Mouse (Mus musculus): Measurements from ENCODE around the gene Cdc42bpg. TPM values are rescaled to one million over a fixed set of nuclear protein-coding genes. Genes with fewer than 3 reads are reported as not detected.
"Not testable (repeated sequence)": the region's sequence is repeated elsewhere in the genome, so short reads cannot be mapped to it uniquely, and the experiment has no call there.

Gene Cdc42bpg
- polyA plus RNA-seq, 2 experiments from 2014 or later = 0.07 to 0.13 TPM

DNA sequence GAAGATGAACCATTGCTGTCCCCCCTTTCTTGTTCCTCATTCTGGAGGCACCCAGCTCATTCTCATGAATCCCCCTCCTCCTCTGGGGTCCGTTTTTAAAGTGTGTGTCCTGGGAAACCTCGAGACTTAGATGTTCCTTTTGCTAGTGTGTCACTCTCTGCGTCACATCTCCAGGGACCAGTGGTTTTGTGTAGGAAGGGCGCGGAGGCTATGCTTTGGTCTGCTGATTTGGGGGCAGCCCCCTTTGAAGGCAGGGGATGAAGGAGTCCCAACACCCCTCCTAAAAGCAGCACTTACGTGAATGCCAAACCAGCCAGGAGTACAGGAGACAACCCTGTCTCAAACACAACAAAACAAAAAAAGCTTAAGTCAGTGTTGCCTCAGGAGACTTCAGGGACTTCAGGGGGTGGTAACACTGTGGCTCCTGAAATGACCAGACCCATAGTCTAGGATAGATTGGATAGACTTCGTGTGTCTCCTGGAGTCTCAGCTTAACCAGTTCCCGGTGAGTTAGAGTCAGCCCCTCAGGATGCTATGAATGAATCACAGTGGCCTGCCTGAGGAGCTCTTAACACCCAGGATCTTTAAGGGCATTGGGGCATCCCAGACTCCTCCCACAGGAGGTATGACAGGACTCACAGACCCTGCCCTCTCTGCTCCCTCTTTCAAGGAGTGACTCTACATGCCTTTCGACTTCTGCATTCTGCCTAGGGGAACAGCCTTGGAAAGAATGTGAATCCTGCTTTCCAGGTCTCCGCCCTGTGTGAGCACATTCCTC, 28.4 kb upstream of the Cdc42bpg start:
- ATAC-seq = no peak

DNA sequence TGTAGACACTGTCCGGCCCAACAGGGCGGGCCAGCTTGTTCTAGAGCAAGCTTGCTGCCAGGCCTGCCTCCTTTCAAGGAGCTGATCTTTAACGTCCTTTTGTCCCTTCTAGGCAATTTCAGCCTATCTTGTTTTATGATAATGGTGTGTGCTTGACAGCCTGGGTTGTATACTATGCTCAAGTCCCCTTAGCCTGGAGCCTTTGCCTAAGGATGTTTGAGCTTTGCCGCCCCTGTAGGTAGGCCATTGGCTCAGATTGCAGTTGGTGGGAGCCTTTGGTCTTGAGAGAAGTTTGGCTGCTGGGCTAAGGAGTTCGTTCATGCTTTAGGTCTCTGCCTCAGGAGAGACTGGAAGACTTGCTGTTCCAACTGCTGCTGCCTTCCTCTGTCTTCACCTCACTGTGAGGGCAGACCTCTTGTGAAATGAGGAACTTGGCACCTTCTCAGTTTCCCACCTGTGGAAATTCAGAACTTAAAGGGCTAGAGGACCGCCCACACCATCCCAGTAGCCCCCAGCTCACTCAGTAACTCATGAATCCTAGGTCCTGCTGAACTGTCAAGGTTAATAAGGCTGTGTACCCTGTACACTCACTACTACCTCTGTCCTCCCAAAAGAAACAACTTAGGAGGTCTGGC, 27.7 kb upstream of the Cdc42bpg start:
- no peak for ATAC-seq

DNA sequence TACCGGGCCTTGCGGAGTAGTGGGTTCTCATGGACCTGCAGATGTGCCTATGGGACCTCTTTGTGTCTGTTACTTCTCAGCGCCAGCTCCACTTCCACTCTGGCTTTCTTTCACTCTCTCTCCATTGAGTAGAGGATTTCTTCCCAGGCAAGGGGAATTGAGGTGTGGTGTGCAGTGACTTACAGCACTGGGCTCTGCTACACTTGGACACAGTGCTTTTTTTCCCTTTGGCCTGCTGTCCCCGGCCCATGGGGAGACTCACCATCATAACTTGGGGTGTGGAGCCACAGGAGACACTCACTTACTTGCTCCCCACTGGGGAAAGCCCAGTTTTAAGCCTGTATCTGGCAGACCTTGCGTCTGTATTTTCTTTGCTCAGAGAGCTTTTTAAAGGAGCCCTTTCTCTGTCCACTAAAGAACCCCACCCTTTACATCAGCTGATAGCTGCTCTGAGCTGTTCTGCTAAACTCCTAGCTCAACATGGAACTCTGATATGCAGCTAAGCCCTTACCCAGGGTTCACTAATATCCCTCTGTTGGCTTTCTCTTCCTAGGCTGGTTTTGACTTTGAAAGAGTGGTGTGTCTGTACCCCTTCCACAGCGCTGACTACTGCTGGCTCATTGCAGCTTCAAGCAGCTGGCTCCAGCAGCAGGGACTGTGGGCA, 26.6 kb upstream of the Cdc42bpg start:
- no peak for ATAC-seq

DNA sequence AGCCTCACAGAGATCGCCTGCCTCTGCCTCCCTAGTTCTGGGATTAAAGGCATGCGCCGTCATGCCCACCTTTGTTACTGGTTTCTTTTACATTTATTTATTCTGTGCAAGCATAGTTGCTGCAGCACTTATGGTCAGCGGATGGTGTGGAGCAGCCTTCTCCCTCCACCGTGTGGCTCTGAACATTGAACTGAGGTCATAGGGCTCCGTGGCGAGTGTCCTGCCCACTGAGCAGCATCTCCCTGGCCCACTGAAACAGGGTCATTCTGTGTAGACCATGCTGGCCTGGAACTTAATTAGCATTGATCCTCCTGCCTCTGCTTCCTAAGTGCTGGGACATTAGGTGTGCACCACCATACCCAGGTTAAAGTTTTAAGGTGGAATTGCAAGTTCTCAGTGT, 25.7 kb upstream of the Cdc42bpg start:
- no peak for ATAC-seq

DNA sequence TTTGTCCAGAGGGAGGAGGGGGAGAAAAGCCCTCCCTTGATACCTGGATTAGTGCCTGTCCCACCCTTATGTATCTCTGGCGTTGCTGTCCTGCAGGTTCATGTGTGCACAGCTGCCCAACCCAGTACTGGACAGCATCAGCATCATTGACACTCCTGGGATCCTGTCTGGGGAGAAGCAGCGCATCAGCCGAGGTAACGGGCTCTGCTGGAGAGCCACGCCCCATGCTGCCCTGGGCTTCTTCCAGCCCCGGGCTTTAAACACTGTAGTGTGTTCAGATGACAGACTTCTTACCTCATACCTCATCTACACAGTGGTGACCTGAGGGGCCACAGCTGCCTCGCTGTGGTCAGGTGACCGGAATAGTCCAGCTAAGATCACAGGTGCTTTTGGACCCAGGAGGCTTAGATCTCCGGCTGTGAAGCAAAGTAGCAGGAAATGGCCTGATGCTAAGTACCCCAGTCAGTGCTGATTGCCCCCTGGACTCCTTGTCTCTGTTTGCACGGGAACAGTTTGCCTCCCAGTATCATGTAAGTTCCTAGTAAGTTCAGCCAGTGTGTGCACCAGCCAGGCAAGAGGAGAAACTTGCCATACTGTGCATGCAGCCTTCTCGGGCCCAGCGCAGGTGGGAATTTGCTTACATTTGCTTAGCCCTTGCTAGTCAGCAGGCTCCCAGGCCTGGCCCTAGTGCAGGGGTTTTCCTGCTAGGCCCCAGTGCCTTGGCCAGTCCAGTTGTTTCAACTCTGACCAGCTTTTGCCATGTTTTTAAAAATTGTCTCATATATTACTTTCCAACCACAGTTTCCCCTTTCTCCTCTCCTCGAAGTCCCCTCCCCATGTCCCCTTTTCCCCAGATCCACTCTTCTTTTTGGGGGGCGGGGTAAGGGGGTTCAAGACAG, 24.9 kb upstream of the Cdc42bpg start:
- no peak for ATAC-seq

DNA sequence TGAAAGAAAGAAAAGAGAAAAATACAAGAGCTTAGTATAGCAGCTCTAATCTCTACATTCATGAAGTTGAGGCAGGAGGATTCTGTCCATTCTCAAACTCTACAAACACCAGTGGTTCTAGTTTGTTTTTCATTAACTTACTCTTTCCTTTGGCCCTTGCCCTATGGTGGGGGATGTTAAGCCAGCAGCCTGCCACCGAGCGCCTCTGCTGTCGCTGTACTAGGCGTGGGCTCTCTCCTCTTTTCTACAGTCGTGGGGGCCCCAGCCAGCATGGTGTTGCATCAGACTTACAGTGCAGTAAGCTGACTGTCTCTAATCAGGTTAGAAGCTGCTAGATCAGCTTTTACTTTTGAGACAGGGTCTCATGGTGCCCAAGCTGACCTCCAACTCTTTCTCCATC, 23.3 kb upstream of the Cdc42bpg start:
- ATAC-seq = no peak

DNA sequence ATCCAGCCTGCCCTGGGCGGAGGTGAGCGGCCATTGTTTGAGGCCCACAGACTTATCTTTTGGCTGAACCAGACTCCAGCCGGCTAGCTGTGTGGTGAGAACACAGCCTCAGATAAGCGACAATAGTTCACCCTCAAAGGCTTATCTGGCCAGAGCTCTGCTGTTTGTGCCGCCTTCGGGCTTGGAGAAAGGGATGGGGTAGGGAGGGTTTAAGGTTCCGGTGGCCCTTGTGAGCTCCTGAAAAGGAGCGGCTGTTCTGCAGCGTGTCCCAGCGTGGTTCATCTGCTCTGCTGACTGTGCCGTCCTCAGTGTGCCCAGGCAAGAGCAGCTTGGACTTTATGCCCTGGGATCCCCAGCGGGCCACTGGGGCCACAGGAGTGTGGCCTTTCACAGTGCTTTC, 21.8 kb upstream of the Cdc42bpg start:
- ATAC-seq = no peak

DNA sequence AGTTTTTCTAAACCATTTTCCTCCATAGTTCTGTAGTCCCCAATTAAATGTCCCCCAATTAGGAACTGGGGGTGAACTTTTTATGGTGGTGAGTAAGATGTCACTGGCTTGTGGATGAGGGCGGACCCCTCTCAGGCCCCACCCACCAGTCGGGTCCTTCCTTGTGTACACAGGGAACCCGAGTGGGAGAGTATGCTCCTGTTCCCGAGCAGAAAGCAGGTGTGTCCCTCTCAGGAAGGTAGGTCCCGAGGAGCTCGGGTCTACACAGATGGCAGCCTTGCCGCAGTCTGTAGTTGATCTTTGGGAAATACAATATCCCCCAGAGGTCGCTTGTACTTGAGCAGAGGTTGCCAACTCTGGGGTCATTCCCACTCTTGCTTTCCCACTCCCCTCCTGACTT, 21.0 kb upstream of the Cdc42bpg start:
- no peak for ATAC-seq

DNA sequence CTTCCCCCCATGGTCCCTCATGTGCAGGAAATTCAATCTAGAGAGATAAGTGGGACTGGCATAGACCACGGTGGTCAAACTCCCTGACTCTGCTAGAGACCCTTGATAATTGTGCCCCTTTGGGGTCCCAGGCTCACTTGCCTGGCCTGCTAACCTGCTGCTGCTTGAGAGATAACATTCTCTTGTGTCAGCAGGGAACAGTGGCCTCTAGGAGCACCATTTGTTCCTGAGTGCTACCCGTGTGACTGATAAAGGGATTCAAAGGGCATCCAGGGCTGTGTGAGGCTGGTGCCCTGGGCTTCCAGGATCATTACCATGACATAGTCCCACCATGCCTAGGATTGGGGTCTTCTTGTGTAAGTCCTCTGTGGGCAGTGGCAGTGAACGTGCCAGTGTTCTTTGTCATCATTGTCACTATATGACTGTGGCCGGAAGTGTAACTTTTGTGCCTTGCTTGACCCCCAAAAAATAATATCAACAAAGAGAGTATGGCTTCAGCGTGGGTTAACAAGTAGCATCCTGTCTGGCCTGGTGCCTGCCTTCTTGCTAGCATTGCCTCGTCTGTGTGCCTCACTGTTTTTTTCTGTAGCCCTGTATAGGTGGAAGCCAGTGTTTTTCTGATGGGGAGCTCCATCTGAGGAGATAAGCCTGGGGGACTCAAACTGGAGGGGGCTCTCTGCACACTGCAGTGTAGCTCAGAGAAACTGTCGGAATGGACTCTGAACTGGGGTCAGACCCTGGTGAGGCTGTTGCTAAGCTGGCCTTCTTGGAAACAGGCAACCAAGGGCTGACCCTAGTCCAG, 20.4 kb upstream of the Cdc42bpg start:
- no peak for ATAC-seq

DNA sequence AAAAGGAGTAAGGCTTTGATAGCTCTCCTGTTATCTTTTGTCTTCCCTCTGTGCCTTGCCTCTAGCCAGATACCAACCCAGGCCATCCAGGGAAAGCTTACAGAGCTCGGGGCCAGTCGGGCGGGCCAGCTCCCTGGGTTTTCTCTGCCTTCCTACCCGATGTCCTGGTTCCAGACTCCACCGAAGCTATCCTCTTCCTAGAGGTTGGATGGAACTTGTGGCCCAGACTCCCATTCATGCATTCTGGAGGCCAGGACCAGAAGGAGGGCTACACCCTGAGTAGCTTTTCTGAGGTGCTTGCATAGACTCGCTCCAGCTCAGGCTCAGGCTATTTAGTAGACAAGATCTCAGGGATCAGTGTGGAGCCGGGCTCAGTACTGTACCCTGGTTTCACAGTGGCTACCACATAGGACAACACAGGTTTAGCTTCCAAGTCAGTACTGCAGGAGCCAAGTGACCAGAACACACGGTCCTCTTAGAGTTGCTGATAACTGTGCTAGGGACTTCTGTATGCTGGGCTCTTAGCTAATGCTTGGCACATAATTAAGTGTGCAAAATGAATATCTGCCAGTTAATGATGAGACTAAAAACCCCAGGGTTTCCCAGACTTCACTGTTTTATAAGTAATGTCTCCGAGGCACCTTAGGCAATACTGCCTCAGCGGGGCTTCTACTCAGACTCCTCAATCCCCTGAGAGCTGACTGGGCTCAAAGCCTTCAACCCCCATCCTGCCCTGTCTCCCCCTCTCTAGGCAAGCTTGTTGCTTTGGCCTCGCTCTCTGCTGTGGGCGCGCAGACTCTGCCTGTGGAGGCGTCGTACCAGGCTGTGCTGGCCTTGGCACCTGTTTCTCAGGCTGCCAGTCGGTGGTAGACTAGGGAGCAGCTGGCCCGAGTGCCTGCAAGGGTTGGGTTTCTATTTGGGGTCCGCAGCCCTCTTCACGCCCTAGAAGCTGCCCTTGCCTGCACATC, 19.5 kb upstream of the Cdc42bpg start:
- ATAC-seq = no peak

DNA sequence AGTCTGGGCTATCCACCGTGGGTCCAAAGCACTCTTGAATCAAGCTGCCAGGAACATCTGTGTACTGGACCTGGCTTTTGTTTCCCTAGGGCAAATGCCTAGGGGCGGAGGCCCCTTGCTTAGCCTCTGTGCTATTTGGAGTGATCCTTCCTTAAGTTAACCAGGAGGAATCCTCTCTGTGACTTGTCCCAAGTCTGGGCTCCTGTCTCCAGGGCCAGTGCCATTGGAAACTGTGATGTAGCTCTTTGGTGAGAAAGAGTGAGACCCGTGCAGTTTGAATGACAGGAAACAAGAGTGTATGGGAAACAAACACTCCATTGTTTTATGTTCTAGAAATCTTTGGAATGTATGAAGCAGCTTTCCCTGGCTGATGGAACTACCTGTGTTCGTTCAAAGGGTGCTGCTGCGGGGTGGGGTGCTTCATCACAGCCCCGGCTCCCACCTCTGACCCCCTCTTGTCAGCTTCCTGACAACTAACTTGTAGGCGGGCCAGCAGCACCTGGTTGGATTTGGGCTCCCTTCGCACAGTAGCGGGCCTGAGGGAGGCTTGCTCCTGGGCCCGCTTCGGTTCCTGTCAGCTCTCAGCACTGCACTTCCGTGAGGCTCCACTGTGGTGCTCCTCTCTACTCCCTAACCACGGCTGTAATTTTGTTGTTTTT, 17.9 kb upstream of the Cdc42bpg start:
- no peak for ATAC-seq

DNA sequence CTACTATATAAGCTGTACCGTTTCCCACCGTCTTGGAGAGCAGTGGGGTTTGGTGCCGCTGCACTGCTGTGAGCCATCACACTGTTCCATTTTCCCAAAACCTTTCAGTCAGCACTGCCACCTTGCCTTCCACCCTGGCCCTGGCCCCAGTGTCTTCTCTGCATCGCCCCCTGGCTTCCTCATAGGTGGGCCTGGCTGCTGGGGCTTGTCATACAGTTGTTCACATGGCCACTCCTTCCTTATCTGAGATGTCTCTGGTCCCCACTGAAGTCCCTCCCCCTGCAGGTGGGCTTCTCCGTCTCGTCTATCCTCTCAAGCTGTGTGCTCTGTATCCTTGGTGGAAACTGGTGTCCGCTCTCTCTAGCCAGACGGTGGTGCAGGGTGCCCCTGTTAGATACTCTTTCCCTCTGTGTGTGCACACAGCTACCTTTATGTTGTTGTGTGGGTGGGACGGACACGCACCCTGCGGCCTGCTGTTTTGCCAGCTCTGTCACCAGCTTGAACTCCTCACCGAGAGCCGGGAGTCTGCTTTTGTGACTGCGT, 16.5 kb upstream of the Cdc42bpg start:
- ATAC-seq = no peak

DNA sequence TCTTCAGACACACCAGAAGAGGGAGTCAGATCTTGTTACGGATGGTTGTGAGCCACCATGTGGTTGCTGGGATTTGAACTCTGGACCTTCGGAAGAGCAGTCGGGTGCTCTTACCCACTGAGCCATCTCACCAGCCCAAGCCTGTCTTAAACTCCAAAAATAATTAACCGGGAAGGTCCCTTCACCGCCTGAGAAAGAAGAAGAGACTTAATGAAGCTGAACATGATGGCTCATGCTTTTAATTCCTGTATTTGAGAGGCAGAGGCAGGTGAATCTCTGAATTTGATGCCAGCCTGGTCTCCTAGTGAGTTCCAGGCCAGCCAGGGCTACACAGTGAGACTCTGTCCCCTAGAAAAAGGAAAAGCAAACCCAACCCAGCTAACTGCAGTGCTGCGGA, 15.5 kb upstream of the Cdc42bpg start:
- not testable (repeated sequence) for ATAC-seq

DNA sequence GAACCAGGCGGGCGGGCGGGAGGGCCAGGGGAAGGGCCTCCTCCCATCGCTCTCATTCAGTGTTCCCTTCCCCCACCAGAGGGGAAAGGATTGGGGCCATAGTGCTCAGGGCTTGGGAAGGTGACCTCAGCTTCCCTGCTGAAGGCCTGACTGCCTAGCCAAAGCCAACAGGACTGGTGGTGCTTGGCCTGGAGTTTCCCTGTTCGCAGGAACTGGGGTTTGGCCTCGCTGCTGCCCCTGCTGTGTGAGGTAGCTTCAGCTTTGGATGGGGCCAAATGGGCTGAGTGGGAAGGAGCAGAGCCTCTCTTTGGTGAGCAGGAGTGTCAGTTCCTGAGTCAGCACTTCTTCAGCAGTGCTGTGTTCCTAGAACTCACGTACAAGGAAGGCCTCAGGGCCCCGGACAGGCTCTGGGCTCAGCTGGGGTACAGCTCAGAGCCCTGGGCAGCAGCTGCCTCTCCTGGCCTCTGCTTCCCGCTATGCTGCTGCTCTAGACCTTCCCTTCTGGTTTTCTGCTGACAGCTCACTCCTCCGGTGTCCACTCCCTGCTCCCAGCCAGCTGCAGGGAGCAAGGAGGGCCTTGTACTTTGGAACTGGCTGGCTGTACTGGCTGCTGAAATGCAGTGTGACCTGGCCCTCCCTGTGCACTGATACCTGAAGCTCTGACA, 15.0 kb upstream of the Cdc42bpg start:
- ATAC-seq = no peak

DNA sequence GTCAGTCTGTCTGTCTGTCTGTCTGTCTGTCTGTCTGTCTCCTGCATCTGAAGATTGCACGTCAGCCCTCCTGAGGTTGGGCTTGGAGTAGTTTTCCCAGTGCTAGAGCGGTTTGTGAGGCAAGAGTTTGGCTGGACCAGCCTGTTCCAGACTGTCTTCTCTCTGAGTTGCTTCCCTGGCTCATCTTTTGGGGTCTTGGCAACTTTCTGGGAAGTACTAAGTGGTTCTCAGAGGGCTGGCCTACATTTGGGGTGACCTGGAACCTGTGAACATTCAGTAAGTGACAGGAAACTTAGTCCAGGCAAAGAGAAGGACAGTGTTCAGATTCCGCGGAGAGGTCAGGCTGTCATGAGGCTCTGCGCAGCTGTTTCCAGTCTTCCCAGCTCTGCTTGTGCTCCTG, 14.0 kb upstream of the Cdc42bpg start:
- no peak for ATAC-seq

DNA sequence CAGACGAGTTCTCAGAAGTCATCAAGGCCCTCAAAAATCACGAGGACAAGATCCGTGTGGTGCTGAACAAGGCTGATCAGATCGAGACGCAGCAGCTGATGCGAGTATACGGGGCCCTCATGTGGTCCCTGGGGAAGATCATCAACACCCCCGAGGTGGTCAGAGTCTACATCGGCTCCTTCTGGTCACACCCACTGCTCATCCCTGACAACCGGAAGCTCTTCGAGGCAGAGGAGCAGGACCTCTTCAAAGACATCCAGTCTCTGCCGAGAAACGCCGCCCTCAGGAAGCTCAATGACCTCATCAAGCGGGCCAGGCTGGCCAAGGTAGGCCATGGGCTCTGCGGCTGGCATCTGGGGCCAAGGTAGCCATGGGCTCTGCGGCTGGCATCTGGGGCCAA, 12.0 kb upstream of the Cdc42bpg start:
- no peak for ATAC-seq

DNA sequence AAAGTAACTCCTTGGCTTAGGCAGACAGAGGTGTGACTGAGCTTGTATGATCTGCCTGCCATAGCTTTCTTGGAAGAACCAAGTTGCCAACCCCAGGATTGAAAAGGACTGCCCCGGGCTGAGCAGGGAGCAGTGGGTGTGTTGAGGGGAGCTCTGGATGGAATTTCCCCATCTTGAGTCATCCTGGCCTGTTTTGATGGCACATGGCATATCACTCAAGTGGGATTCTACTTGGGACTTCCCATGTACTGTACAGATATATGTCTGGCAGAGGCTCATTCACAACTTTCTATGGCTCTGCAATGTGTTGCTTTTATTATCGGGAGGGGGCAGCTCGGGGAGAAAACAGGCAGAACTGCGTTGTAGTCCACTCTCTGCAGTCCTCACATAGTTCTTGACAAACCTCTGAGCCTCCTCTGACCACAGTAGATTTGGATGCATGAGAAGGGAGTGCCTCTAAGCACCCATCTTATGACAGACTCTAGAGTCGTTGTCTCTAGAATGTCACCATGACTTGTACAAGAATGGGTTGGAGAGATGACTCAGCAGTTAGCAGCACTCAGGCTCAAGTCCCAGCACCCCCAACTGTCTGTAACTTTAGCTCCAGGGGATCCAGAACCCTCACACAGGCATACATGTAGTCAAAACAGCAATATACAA, 9.6 kb upstream of the Cdc42bpg start:
- ATAC-seq = no peak

DNA sequence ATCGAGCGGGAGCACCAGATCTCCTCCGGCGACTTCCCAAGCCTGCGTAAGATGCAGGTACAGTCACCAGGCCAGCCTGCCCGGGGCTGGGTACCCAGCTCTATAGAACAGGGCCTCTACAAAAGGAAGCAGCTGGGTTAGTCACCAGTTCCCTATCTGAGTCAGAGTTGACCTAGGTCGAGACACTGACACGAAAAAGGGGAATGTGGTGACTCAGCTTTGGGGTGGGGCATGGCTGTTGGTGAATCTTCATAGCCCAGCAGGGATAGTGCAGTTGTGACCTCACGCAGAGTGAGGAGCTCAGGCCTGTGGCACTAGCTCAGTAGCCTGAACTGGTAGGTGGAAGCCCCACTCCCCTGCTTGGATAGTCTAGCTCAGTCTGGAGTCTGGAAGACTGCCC, 8.6 kb upstream of the Cdc42bpg start:
- peak; percentile 84 for ATAC-seq

DNA sequence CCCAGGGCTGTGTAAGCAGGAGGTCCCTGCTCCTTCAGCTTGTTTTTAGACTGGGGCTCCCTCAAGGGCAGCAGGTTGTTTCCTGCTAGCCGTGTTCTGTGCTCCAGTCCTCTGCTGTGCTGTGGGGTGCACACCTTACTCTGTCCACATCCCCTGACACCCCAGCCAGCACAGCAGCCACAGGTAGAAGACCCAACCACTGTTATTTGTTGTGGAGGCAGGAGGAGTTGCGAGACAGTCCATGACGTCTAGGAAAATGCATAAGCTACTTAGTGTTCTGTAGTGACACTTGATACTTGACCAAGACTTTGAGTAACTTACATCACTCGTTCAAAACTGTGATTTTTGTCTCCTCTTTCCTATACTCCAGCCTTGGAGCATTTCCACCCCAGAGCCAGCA, 7.3 kb upstream of the Cdc42bpg start:
- ATAC-seq = peak; percentile 20
